Mouse (Mus musculus): Measurements from ENCODE around the gene 4931428L18Rik.

Gene 4931428L18Rik

DNA sequence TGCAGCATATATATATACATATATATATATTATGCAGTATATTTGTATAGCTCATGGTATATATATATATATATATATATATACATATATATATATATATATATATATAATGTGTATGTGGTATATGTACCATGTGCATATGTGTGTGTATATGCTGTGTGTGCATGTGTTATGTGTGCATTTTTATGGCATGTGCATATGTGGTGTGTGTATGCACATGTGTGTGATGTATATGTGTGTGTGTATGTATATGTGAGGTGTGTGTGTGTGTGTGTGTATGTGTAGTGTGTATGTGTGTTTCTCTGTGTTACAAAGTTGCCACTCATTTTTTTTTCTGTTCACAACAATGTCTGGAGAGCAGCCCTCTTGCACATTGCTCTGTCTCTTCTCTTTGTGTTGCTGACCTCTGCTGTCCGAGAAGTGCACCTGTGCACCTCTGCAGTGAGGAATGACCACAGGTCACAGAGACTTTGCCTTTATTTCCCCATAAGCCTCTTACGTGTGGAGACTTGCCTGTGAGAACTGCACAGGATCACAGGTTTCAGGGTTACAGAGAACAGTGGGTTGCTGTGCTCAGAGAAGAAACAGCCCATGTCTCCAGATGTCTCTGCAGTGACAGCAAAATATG is 69.6 kb downstream of the 4931428L18Rik start:
- no peak for DNase-seq (ENCODE audit: extremely low spot score, low spot score)

GRCm38 (mm10) chr1:31150546-31150945 is 71.9 kb downstream of the 4931428L18Rik start:
- no peak for DNase-seq (ENCODE audit: extremely low spot score, low spot score)

- DNase-seq (ENCODE audit: extremely low spot score, low spot score) = peak; percentile 38
Observed at GRCm38 (mm10) chr1:31149671-31150070, 72.8 kb downstream of the 4931428L18Rik start.

- no peak for DNase-seq (ENCODE audit: extremely low spot score, low spot score)
Observed at GRCm38 (mm10) chr1:31143571-31143970, 78.9 kb downstream of the 4931428L18Rik start.

DNA sequence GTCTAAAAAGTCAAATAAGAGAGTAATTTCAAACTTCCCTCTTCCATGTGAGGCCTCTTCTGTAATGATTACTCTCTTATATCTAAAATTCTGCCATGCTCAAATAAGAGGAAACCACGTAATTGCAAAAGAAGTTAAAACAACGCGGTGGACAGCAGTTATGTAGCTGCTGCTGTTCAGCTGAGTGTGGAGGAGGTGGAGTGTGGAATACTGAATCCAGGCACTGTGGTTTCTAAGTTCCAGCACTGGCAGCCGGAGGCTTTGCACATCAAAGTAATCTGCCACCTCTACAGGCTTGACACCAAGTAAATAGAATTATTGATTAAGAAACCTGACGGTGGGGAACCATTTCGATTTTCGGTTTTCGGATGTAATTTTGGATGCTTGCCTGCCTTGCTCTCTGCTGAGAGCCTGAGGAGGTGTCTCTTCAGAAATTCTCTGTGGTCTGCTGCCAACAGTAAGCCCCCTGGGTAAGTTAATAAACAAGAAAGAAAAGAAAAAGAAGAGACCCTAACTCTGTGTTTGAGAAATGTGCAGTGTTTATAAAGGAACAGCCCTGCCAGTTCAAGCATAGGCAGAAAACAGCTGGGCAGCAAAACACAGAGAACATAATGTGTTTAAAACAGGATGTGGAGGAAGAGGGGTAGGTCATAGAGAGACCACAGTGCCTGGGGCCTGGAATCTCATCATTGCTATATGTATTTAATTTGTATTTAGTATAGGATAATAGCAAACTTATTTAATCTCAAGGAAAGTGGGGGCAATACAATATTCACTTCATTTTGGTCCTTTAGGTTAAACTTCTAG is 80.0 kb downstream of the 4931428L18Rik start:
- DNase-seq (ENCODE audit: extremely low spot score, low spot score) = no peak

- DNase-seq (ENCODE audit: extremely low spot score, low spot score) = no peak
Observed at GRCm38 (mm10) chr1:31138387-31138786, 84.1 kb downstream of the 4931428L18Rik start.

- no peak for DNase-seq (ENCODE audit: extremely low spot score, low spot score)
Observed at GRCm38 (mm10) chr1:31113466-31113865, 109.0 kb downstream of the 4931428L18Rik start.

DNA sequence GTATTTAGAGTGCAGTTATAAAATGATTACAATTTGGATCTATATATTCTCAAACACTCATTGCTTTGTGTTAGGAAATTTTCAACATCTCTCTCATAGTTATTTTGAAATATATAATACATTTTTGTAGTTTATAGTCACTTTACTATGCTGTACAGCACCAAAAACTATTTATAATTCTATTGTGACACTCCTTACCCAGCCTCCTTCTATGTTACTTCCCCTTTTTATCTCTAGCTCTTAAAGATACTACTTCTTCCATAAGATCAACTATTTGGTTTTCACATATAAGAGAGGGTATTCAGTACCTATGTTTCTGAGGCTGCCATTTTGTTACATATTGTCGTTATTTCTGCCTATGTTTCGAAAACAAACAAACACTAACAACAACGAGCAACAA is 114.5 kb downstream of the 4931428L18Rik start:
- DNase-seq (ENCODE audit: extremely low spot score, low spot score) = no peak

- DNase-seq (ENCODE audit: extremely low spot score, low spot score) = no peak
Observed at GRCm38 (mm10) chr1:31102863-31103657, 119.4 kb downstream of the 4931428L18Rik start.

DNA sequence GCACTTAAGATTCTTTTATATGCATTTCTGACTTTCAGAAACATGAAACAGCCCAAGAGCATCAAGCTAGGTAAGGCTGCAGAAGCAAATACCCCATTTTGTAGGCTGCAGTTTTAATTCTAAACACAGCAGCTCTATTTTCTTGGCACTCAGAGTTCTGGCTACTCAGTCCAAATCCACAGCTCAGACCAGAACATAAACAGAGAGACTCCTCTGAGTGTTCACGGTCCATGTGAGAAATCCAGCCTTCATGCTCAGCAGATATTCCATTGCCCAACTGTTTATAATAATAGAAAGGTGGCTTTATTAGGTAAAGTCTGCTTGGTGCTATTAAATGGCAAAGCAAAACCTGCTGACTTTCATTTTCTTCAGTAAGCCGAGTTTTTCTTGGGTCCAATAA is 120.2 kb downstream of the 4931428L18Rik start:
- no peak for DNase-seq (ENCODE audit: extremely low spot score, low spot score)

GRCm38 (mm10) chr1:31097208-31097607 is 125.3 kb downstream of the 4931428L18Rik start:
- no peak for DNase-seq (ENCODE audit: extremely low spot score, low spot score)

DNA sequence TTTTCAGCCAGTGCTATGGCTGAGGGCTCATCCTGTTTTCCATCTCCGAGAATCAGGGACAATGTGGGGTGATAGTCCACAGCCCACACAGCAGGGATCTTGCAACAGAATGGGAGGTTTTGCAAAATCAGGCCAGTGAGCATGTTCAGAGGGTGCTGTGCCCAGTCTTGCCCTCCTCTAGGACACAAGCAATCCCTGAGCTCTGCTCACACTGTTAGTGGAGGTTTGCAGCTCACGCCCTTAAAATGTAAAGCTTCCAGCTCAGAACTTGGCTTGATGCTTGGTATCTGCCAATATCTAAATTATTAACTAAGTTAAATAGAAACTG is 126.1 kb downstream of the 4931428L18Rik start:
- no peak for DNase-seq (ENCODE audit: extremely low spot score, low spot score)

DNA sequence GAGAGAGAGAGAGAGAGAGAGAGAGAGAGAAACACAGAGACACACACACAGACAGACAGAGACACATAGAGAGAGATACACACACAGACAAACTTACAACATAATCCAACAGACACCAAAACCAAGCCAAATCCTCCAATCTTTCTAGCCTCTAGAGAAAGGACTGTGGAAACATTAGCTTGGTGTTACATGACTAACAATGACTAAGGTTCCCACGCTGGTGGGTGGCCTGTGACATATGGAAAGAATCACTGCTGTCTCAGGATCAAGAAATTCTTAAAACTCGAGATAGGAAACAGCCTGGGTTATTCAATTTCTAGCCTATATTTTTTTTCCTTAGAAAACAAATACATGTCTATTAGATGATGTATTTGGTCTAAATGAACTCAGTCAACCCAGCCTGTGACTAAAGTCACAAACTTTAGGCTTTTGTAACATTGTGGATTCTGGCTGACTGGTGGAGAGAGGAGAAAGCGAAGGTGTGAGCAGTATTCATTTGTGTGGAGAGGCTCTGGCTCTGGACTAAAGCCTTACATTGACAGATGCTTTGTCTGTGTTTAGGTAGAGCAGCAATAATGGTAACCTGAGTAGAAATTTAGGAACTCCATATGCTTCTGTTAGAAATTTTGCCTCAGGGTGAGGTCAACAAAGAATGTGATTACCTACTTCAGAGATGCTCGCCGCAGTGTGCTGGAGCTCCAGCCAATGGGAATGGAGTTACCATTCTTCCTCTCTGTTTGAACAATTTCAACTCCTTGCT is 126.6 kb downstream of the 4931428L18Rik start:
- no peak for DNase-seq (ENCODE audit: extremely low spot score, low spot score)

DNA sequence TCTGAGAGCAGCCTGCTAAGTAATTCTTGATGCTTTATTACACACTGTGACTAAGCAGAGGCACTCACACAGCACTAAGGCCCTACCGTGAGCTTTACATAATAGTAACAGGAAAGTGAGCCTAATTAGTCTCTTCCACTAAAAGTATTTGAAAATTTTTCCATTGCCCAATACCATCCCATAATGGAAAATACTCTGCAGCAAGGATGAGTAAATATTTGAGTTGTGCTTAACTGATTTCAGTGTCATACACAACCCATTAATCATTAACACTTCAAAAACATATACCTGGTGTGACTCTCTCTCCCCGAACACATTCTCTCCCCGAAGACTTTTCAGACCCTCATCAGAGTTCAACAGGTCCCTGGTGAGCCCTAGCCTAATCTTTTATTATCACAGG is 127.7 kb downstream of the 4931428L18Rik start:
- DNase-seq (ENCODE audit: extremely low spot score, low spot score) = no peak

DNA sequence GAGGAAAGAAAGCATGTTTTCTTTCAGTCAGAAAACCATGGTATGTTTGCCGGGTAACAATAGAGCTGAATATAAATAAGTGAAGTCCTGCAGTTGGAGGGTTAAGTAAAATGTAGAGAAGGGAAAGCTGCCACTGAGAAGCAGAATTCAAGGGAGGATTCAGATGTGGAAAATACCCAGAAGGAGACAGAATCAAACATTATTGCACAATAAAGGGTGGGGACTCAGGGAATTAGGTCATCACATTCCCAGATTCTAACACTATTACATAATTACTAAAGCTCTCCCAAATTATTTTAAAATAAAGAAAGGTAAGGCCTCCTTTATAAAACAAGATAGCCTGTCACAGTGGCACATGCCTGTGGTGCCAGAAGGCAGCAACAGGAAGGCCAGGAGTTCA is 128.5 kb downstream of the 4931428L18Rik start:
- no peak for DNase-seq (ENCODE audit: extremely low spot score, low spot score)

DNA sequence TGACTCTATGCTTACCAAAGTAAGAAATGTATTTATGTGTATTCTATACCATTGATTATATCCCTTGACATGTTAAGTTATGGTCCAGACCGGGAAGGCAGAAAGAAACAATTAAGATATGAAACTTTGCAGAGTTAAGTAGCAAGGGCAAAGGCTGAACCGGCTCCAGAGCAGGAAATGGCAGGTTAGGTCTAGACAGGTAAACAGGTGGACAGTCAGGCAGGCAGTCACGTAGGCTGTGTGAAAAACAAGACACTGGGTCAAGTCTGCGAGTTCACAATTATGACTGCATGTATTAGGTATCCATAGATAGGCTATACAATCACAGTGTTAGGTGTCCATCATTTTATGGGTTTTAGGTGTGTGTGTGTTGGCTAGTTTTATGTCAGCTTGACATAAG is 133.8 kb downstream of the 4931428L18Rik start:
- no peak for DNase-seq (ENCODE audit: extremely low spot score, low spot score)

- no peak for DNase-seq (ENCODE audit: extremely low spot score, low spot score)
Observed at GRCm38 (mm10) chr1:31072523-31073370, 149.7 kb downstream of the 4931428L18Rik start.

DNA sequence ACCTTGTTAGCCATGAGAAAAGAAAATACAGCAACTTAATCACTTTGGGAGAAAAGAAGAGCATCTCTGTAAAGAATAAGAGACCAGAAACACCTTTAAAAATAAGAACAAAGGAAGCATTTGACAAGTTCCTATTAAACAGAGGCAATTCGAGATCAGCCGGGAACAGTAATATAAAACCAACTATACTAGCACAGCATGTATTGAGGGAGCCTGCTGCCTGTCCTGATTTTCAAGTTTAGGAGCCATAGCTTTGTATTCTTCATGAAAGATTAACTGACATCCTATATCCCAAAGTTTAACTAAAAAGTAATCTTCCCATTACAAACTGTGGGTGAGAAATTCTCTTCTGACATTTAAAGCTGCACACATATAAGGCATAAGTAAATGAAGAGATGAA is 151.3 kb downstream of the 4931428L18Rik start:
- no peak for DNase-seq (ENCODE audit: extremely low spot score, low spot score)

- no peak for DNase-seq (ENCODE audit: extremely low spot score, low spot score)
Observed at GRCm38 (mm10) chr1:31064817-31065740, 157.4 kb downstream of the 4931428L18Rik start.
